8 mouse cellular contexts compared by ENCODE assay signal in genomic region chr9:57997511-57998031, GRCm38 (mm10). TPM values are rescaled to one million over a fixed set of nuclear protein-coding genes. Genes with fewer than 3 reads are reported as not detected.
DNase-seq lines count a peak whose midpoint lies in the region; ATAC-seq lines count a peak whose summit lies in the region.

No protein-coding gene starts in this region.

- ATAC-seq in lung, embryonic 15.5 days (ENCODE audit: borderline replicate concordance, extremely low read depth, low FRiP score, low TSS enrichment), result no peak
- peak; percentile 95 for ATAC-seq in hindbrain, embryonic 16.5 days
- no peak; the same call in 1 of the 2 replicates for ATAC-seq in neural tube, embryonic 13.5 days (ENCODE audit: low read depth)

- H3K9ac ChIP-seq in lung, embryonic 15.5 days, result no peak overlapping the region
- H3K9ac ChIP-seq in hindbrain, embryonic 16.5 days (ENCODE audit: low read depth, low read length), result peak overlapping the region; percentile 58
- peak overlapping the region; percentile 55 for H3K9ac ChIP-seq in neural tube, embryonic 13.5 days

- peak; percentile 37 for DNase-seq in cerebellum, adult 11 months
- no peak for DNase-seq in cerebellum, postnatal 4 days (ENCODE audit: low spot score in 2 of 2)
- DNase-seq in lung, postnatal 4 days, result no peak
- DNase-seq in gastrocnemius, postnatal 14 days, result no peak
- no peak for DNase-seq in yolk sac, embryonic 10.5 days (ENCODE audit: low spot score)

- no peaks in the 10 kb centered on the region for H3K9me3 ChIP-seq in lung, embryonic 15.5 days
- no peaks in the 10 kb centered on the region for H3K9me3 ChIP-seq in hindbrain, embryonic 16.5 days (ENCODE audit: control insufficient read depth, low read length)
- no peaks in the 10 kb centered on the region for H3K9me3 ChIP-seq in neural tube, embryonic 13.5 days

- peaks cover 22% of the 10 kb centered on the region; the same call in 1 of the 2 replicates for H3K27me3 ChIP-seq in lung, embryonic 15.5 days
- H3K27me3 ChIP-seq in hindbrain, embryonic 16.5 days (replicated peaks; ENCODE audit: control insufficient read depth, insufficient read depth, low read length), result peaks cover 10% of the 10 kb centered on the region; the same call in 1 of the 2 replicates
- peaks cover 31% of the 10 kb centered on the region for H3K27me3 ChIP-seq in neural tube, embryonic 13.5 days

- no peak overlapping the region for H3K27ac ChIP-seq in lung, embryonic 15.5 days
- peak overlapping the region; percentile 44; the same call in 1 of the 2 replicates for H3K27ac ChIP-seq in hindbrain, embryonic 16.5 days (ENCODE audit: low read depth, low read length)
- no peak overlapping the region for H3K27ac ChIP-seq in neural tube, embryonic 13.5 days (replicated peaks)

- peak overlapping the region; percentile 25; the same call in 1 of the 2 replicates for H3K4me3 ChIP-seq in lung, embryonic 15.5 days
- peak overlapping the region; percentile 43 for H3K4me3 ChIP-seq in hindbrain, embryonic 16.5 days (ENCODE audit: low read length)
- peak overlapping the region; percentile 36 for H3K4me3 ChIP-seq in neural tube, embryonic 13.5 days

- 14% methylated on average over 13 of the region's 13 CpGs for WGBS in lung, embryonic 15.5 days
- 23% methylated on average over 13 of the region's 13 CpGs for WGBS in hindbrain, embryonic 16.5 days
- WGBS in neural tube, embryonic 13.5 days, result 16% methylated on average over 13 of the region's 13 CpGs

- H3K36me3 ChIP-seq in lung, embryonic 15.5 days, result no peaks in the 10 kb centered on the region
- H3K36me3 ChIP-seq in hindbrain, embryonic 16.5 days (ENCODE audit: control insufficient read depth, insufficient read depth, low read length), result no peaks in the 10 kb centered on the region
- no peaks in the 10 kb centered on the region for H3K36me3 ChIP-seq in neural tube, embryonic 13.5 days

- peaks cover 8% of the 10 kb centered on the region for H3K4me1 ChIP-seq in lung, embryonic 15.5 days
- peaks cover 11% of the 10 kb centered on the region for H3K4me1 ChIP-seq in hindbrain, embryonic 16.5 days (ENCODE audit: control insufficient read depth, insufficient read depth, low read depth, low read length)
- H3K4me1 ChIP-seq in neural tube, embryonic 13.5 days (replicated peaks), result peaks cover 19% of the 10 kb centered on the region

- H3K4me2 ChIP-seq in lung, embryonic 15.5 days, result peak overlapping the region; percentile 62
- peak overlapping the region; percentile 83 for H3K4me2 ChIP-seq in hindbrain, embryonic 16.5 days (ENCODE audit: low read length)
- peak overlapping the region; percentile 69 for H3K4me2 ChIP-seq in neural tube, embryonic 13.5 days

- intact Hi-C loops in gastrocnemius, postnatal 14 days (cut with DNase I; ENCODE audit: low total_unique reads), result loop anchor here (2.0 to 10.0 kb wide), 3 partner anchors 63 to 223 kb away; no protein-coding TSS in a partner anchor

RNA-seq across cellular contexts. Expression of gene Cyp11a1, which starts 8.6 kb away (rescaled TPM):
- polyA plus RNA-seq in lung, embryonic 15.5 days (2015; fragmentation: Nextera tagmentation; extraction: Ambion mirVana), result 0.95 and 1.0 TPM in 2 replicates
- 1.7 and 2.4 TPM in 2 replicates for polyA plus RNA-seq in hindbrain, embryonic 16.5 days (2015; fragmentation: Nextera tagmentation; extraction: Ambion mirVana)
- polyA plus RNA-seq in neural tube, embryonic 13.5 days (2015; fragmentation: Nextera tagmentation; extraction: Ambion mirVana), result 0.14 and 0.18 TPM in 2 replicates
- total RNA-seq in gastrocnemius, postnatal 14 days (2021), result under 1 TPM in 1 of 2 experiments, not detected in 1; 0.98 TPM

RNA-seq across cellular contexts. Expression of gene Sema7a, which starts 57.7 kb away (rescaled TPM):
- polyA plus RNA-seq in lung, embryonic 15.5 days (2015; fragmentation: Nextera tagmentation; extraction: Ambion mirVana), result 0.79 and 0.90 TPM in 2 replicates
- polyA plus RNA-seq in hindbrain, embryonic 16.5 days (2015; fragmentation: Nextera tagmentation; extraction: Ambion mirVana), result 2.1 and 2.9 TPM in 2 replicates
- 1.8 and 2.1 TPM in 2 replicates for polyA plus RNA-seq in neural tube, embryonic 13.5 days (2015; fragmentation: Nextera tagmentation; extraction: Ambion mirVana)
- 10 to 100 TPM; 16.8 to 21.0 TPM for total RNA-seq in gastrocnemius, postnatal 14 days (2021)
